Mouse (Mus musculus) liver, postnatal 0 days (tissue): ENCODE results near the gene Cep97. TPM values are rescaled to one million over a fixed set of nuclear protein-coding genes. Genes with fewer than 3 reads are reported as not detected.

Experiments used
- ATAC-seq: fragments of 200-750 bp; cut with Nextera tagmentation; 2 replicates; pipeline ENCODE4 v1.8.0; 2017; ENCODE audit warnings: mild to moderate bottlenecking, moderate library complexity
- DNase-seq: peaks from one replicate; pipeline ENCODE4 v3.0.0-alpha.2; 2016
- H3K27ac ChIP-seq: fragments of 300-500 bp; sonication (generic); 2 replicates; pipeline ENCODE4 v1.5.1; 2014; ENCODE audit warnings: antibody characterized with exemption, moderate library complexity, mild to moderate bottlenecking, low read depth
- H3K27me3 ChIP-seq: fragments of 300-500 bp; sonication (generic); 2 replicates; pipeline ENCODE4 v1.6.1; 2014; ENCODE audit warnings: low read length, control low read depth, mixed read lengths; ENCODE audit not compliant: insufficient read depth
- H3K36me3 ChIP-seq: fragments of 300-500 bp; sonication (generic); replicated peaks from 2 replicates; pipeline ENCODE4 v1.6.1; 2014; ENCODE audit warnings: mild to moderate bottlenecking, control low read depth, low read length, moderate library complexity, mixed read lengths; ENCODE audit not compliant: insufficient read depth
- H3K4me1 ChIP-seq: fragments of 300-500 bp; sonication (generic); 2 replicates; pipeline ENCODE4 v1.6.1; 2014; ENCODE audit warnings: antibody characterized with exemption, mild to moderate bottlenecking, control low read depth; ENCODE audit not compliant: insufficient read depth
- H3K4me2 ChIP-seq: fragments of 300-500 bp; sonication (generic); 2 replicates; pipeline ENCODE4 v1.6.1; 2014; ENCODE audit warnings: low read depth, mild to moderate bottlenecking, low read length, moderate library complexity, mixed read lengths
- H3K4me3 ChIP-seq: fragments of 300-500 bp; sonication (generic); 2 replicates; pipeline ENCODE4 v1.5.1; 2014; ENCODE audit warnings: low read depth, low read length
- H3K9ac ChIP-seq: fragments of 300-500 bp; sonication (generic); replicated peaks from 2 replicates; pipeline ENCODE4 v1.6.1; 2014; ENCODE audit warnings: mild to moderate bottlenecking, moderate library complexity
- H3K9me3 ChIP-seq: fragments of 300-500 bp; sonication (generic); 2 replicates; pipeline ENCODE4 v1.6.1; 2016; ENCODE audit warnings: mild to moderate bottlenecking, control low read depth, low read length, mixed read lengths
- CTCF ChIP-seq: sonication (generic); IDR thresholded peaks from 2 replicates; pipeline ENCODE4 v1.5.1; 2016; ENCODE audit warnings: antibody characterized with exemption, low read depth
- EP300 ChIP-seq: IDR thresholded peaks from 2 replicates; pipeline ENCODE4 v1.6.1; 2016; ENCODE audit warnings: antibody characterized with exemption, low read depth, mild to moderate bottlenecking
- WGBS: fragments of 180-500 bp; shearing (Covaris S2); extraction: QIAGEN DNeasy Blood & Tissue Kit; methylation state at CpG from one replicate; pipeline ENCODE4 v1.1.7; 2014; ENCODE audit not compliant: insufficient replicate concordance; 5-methylcytosine and 5-hydroxymethylcytosine counted together
- polyA plus RNA-seq: library from polyadenylated mRNA; unstranded; fragments of >200 nt; fragmentation: Nextera tagmentation; extraction: Ambion mirVana; gene quantifications from 2 replicates; pipeline ENCODE4 v1.2.1, GENCODE M21; 2015

The Cep97 gene
- polyA plus RNA-seq, 1 experiment from 2014 or later = 2.7 TPM

GRCm38 (mm10) chr16:55922079-55922478 lies 12.6 kb downstream of the Cep97 start:
- TF ChIP-seq EP300 (no peak), CTCF (no peak)

GRCm38 (mm10) chr16:55914716-55915115 lies 19.9 kb downstream of the Cep97 start:
- Histone ChIP-seq H3K9ac (no peak overlapping the region), H3K4me3 (no peak overlapping the region), H3K4me1 (no peaks in the 10 kb centered on the region), H3K36me3 (peaks cover 2% of the 10 kb centered on the region; the same call in 1 of the 2 replicates), H3K27me3 (no peaks in the 10 kb centered on the region), H3K9me3 (no peaks in the 10 kb centered on the region), H3K4me2 (no peak overlapping the region), H3K27ac (no peak overlapping the region)
- DNase-seq (no peak), ATAC-seq (no peak)
- no peak for TF ChIP-seq CTCF
- no peak for TF ChIP-seq EP300
- 95% methylated on average over 7 of the region's 7 CpGs for WGBS

More at GRCm38 (mm10) chr16:55922079-55922478, 12.6 kb downstream of the Cep97 start:
- H3K36me3 ChIP-seq = no peaks in the 10 kb centered on the region; the same call in none of the 2 replicates
- 80% methylated on average over 10 of the region's 10 CpGs for WGBS
- ATAC-seq (no peak), DNase-seq (no peak)
- no peak overlapping the region for H3K9ac ChIP-seq
- no peak overlapping the region for H3K4me2 ChIP-seq
- no peaks in the 10 kb centered on the region for H3K4me1 ChIP-seq
- no peaks in the 10 kb centered on the region for H3K27me3 ChIP-seq
- H3K27ac ChIP-seq = no peak overlapping the region
- no peak overlapping the region for H3K4me3 ChIP-seq
- no peaks in the 10 kb centered on the region for H3K9me3 ChIP-seq

- peaks cover 5% of the 10 kb centered on the region for H3K36me3 ChIP-seq
- ATAC-seq (no peak), DNase-seq (no peak)
- no peak overlapping the region for H3K4me3 ChIP-seq
- no peaks in the 10 kb centered on the region for H3K27me3 ChIP-seq
- no peak overlapping the region for H3K9ac ChIP-seq
- no peaks in the 10 kb centered on the region for H3K4me1 ChIP-seq
- no peak overlapping the region for H3K4me2 ChIP-seq
- no peak for TF ChIP-seq EP300
- no peak for TF ChIP-seq CTCF
- no peak overlapping the region for H3K27ac ChIP-seq
- no peaks in the 10 kb centered on the region for H3K9me3 ChIP-seq
- WGBS = 86% methylated on average over 10 of the region's 10 CpGs
These were observed 24.4 kb downstream of the Cep97 start for GRCm38 (mm10) chr16:55910208-55910793.

- Histone ChIP-seq H3K9ac (no peak overlapping the region), H3K4me3 (no peak overlapping the region), H3K27me3 (no peaks in the 10 kb centered on the region), H3K4me1 (no peaks in the 10 kb centered on the region), H3K27ac (no peak overlapping the region), H3K36me3 (peaks cover 10% of the 10 kb centered on the region), H3K9me3 (no peaks in the 10 kb centered on the region), H3K4me2 (no peak overlapping the region)
- TF ChIP-seq CTCF (no peak), EP300 (no peak)
- DNase-seq (no peak), ATAC-seq (no peak)
- 72% methylated on average over 5 of the region's 5 CpGs for WGBS
These were observed 27.6 kb downstream of the Cep97 start for GRCm38 (mm10) chr16:55906928-55907679.

GRCm38 (mm10) chr16:55905370-55905769 lies 29.3 kb downstream of the Cep97 start:
- Histone ChIP-seq H3K36me3 (peaks cover 8% of the 10 kb centered on the region; the same call in 1 of the 2 replicates), H3K27me3 (no peaks in the 10 kb centered on the region), H3K4me3 (no peak overlapping the region), H3K4me1 (no peaks in the 10 kb centered on the region), H3K9ac (no peak overlapping the region), H3K9me3 (no peaks in the 10 kb centered on the region), H3K27ac (no peak overlapping the region), H3K4me2 (no peak overlapping the region)
- 93% methylated on average over 25 of the region's 25 CpGs for WGBS
- TF ChIP-seq CTCF (no peak), EP300 (no peak)
- ATAC-seq = no peak
- DNase-seq = no peak

GRCm38 (mm10) chr16:55901839-55902756 lies 32.6 kb downstream of the Cep97 start:
- no peak overlapping the region for H3K4me2 ChIP-seq
- peaks cover 8% of the 10 kb centered on the region; the same call in 1 of the 2 replicates for H3K36me3 ChIP-seq
- ATAC-seq = no peak
- no peak overlapping the region for H3K27ac ChIP-seq
- no peaks in the 10 kb centered on the region for H3K27me3 ChIP-seq
- TF ChIP-seq CTCF = no peak
- WGBS = 79% methylated on average over 14 of the region's 14 CpGs
- H3K4me3 ChIP-seq = no peak overlapping the region
- no peak for DNase-seq
- H3K9ac ChIP-seq = no peak overlapping the region
- H3K9me3 ChIP-seq = no peaks in the 10 kb centered on the region
- H3K4me1 ChIP-seq = no peaks in the 10 kb centered on the region
